Mouse (Mus musculus) neural tube, embryonic 11.5 days (tissue): ENCODE results near the gene Fyb. TPM values are rescaled to one million over a fixed set of nuclear protein-coding genes. Genes with fewer than 3 reads are reported as not detected.

Source experiments
- ATAC-seq: fragments of 200-750 bp; cut with Nextera tagmentation; 2 replicates; pipeline ENCODE4 v1.8.0; 2017; ENCODE audit warnings: moderate number of reproducible peaks, mild to moderate bottlenecking, moderate TSS enrichment, moderate library complexity; ENCODE audit not compliant: insufficient read depth, low FRiP score, low TSS enrichment
- DNase-seq: peaks from one replicate; pipeline ENCODE4 v3.0.0-alpha.2; 2015; ENCODE audit warnings: low spot score
- H3K27ac ChIP-seq: fragments of 300-500 bp; sonication (generic); 2 replicates; pipeline ENCODE4 v1.5.1; 2014; ENCODE audit warnings: low read depth, mild to moderate bottlenecking, low read length
- H3K27me3 ChIP-seq: fragments of 300-500 bp; sonication (generic); 2 replicates; pipeline ENCODE4 v1.6.1; 2014; ENCODE audit warnings: mild to moderate bottlenecking, low read length, mixed read lengths; ENCODE audit not compliant: control insufficient read depth, insufficient read depth
- H3K36me3 ChIP-seq: fragments of 300-500 bp; sonication (generic); 2 replicates; pipeline ENCODE4 v1.6.1; 2014; ENCODE audit warnings: mild to moderate bottlenecking, low read length, moderate library complexity, mixed read lengths; ENCODE audit not compliant: control insufficient read depth, insufficient read depth
- H3K4me1 ChIP-seq: fragments of 300-500 bp; sonication (generic); 2 replicates; pipeline ENCODE4 v1.6.1; 2014; ENCODE audit warnings: low read length, mixed read lengths; ENCODE audit not compliant: control insufficient read depth, insufficient read depth
- H3K4me2 ChIP-seq: fragments of 300-500 bp; sonication (generic); 2 replicates; pipeline ENCODE4 v1.6.1; 2014; ENCODE audit warnings: low read depth, mild to moderate bottlenecking, moderate library complexity
- H3K4me3 ChIP-seq: fragments of 300-500 bp; sonication (generic); 2 replicates; pipeline ENCODE4 v1.5.1; 2014; ENCODE audit warnings: low read depth, low read length
- H3K9ac ChIP-seq: fragments of 300-500 bp; sonication (generic); 2 replicates; pipeline ENCODE4 v1.6.1; 2014; ENCODE audit warnings: mild to moderate bottlenecking, low read length
- H3K9me3 ChIP-seq: fragments of 300-500 bp; sonication (generic); 2 replicates; pipeline ENCODE4 v1.6.1; 2016; ENCODE audit warnings: low read length; ENCODE audit not compliant: control insufficient read depth
- WGBS: fragments of 180-500 bp; shearing (Covaris S2); extraction: QIAGEN DNeasy Blood & Tissue Kit; methylation state at CpG from one replicate; pipeline ENCODE4 v1.1.7; 2014; 5-methylcytosine and 5-hydroxymethylcytosine counted together
- polyA plus RNA-seq: library from polyadenylated mRNA; unstranded; fragments of >200 nt; fragmentation: Nextera tagmentation; extraction: Ambion mirVana; gene quantifications from 2 replicates; pipeline ENCODE4 v1.2.1, GENCODE M21; 2014

Fyb gene
- polyA plus RNA-seq, 1 experiment from 2014 or later = 2.8 TPM

DNA sequence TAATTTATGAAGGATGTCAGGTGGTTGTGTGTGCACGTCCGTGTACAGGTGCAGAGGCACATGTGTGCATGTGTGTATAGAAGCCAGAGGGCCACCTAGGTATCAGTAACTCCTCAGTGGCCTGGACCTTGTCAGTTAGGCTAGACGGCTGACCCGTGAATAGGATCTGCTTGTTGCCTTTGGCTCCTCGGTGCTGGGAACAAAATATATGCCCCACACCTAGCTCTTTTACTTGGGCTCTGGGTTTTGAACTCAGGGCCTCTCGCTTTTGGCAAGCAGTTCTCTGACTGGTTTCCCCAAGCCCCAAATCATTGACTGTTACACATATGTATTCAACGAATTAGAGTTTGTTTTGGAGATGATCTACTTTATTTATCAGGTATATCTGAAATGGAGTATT, 188.6 kb downstream of the Fyb start:
- Histone ChIP-seq H3K36me3 (no peaks in the 10 kb centered on the region), H3K4me2 (no peak overlapping the region), H3K9ac (no peak overlapping the region), H3K9me3 (no peaks in the 10 kb centered on the region), H3K27ac (no peak overlapping the region), H3K4me3 (no peak overlapping the region), H3K27me3 (no peaks in the 10 kb centered on the region), H3K4me1 (peaks cover 8% of the 10 kb centered on the region; the same call in 1 of the 2 replicates)
- ATAC-seq (no peak), DNase-seq (no peak)
- 88% methylated on average over 7 of the region's 7 CpGs for whole genome bisulfite sequencing

Other genes with a start within 250 kb of the Fyb start
- gene Dab2, start 223.1 kb upstream of the Fyb start, polyA plus RNA-seq = 46.6 and 53.9 TPM in 2 replicates
- gene C9, start 77.5 kb upstream of the Fyb start, polyA plus RNA-seq = not detected in 2 replicates
- gene Rictor, start 185.5 kb downstream of the Fyb start, polyA plus RNA-seq = 45.4 and 53.3 TPM in 2 replicates